Mouse (Mus musculus) lung, embryonic 16.5 days (tissue): ENCODE results near the gene C1qtnf6. TPM values are rescaled to one million over a fixed set of nuclear protein-coding genes. Genes with fewer than 3 reads are reported as not detected.

Experiments
- ATAC-seq: fragments of 200-750 bp; cut with Nextera tagmentation; 2 replicates; pipeline ENCODE4 v1.8.0; 2017; ENCODE audit warnings: low read depth, mild to moderate bottlenecking, moderate library complexity
- H3K27ac ChIP-seq: fragments of 300-500 bp; sonication (generic); 2 replicates; pipeline ENCODE4 v1.5.1; 2014; ENCODE audit warnings: mild to moderate bottlenecking, control low read depth, low read length
- H3K27me3 ChIP-seq: fragments of 300-500 bp; sonication (generic); 2 replicates; pipeline ENCODE4 v1.6.1; 2014; ENCODE audit warnings: low read depth, low read length, mixed read lengths; ENCODE audit not compliant: control insufficient read depth, insufficient read depth
- H3K36me3 ChIP-seq: fragments of 300-500 bp; sonication (generic); 2 replicates; pipeline ENCODE4 v1.6.1; 2014; ENCODE audit warnings: low read length; ENCODE audit not compliant: control insufficient read depth, insufficient read depth
- H3K4me1 ChIP-seq: fragments of 300-500 bp; sonication (generic); replicated peaks from 2 replicates; pipeline ENCODE4 v1.6.1; 2014; ENCODE audit warnings: low read length, mixed read lengths; ENCODE audit not compliant: control insufficient read depth, insufficient read depth
- H3K4me2 ChIP-seq: fragments of 300-500 bp; sonication (generic); 2 replicates; pipeline ENCODE4 v1.6.1; 2014; ENCODE audit warnings: low read depth, low read length, control low read depth
- H3K4me3 ChIP-seq: fragments of 300-500 bp; sonication (generic); 2 replicates; pipeline ENCODE4 v1.5.1; 2014; ENCODE audit warnings: mild to moderate bottlenecking, low read length, control low read depth
- H3K9ac ChIP-seq: fragments of 300-500 bp; sonication (generic); 2 replicates; pipeline ENCODE4 v1.6.1; 2014; ENCODE audit warnings: low read length, control low read depth
- H3K9me3 ChIP-seq: fragments of 300-500 bp; sonication (generic); 2 replicates; pipeline ENCODE4 v1.6.1; 2016; ENCODE audit warnings: low read length; ENCODE audit not compliant: control insufficient read depth
- WGBS: fragments of 180-500 bp; shearing (Covaris S2); extraction: QIAGEN DNeasy Blood & Tissue Kit; methylation state at CpG from one replicate; pipeline ENCODE4 v1.1.7; 2014; 5-methylcytosine and 5-hydroxymethylcytosine counted together
- polyA plus RNA-seq: library from polyadenylated mRNA; unstranded; fragments of >200 nt; fragmentation: Nextera tagmentation; extraction: Ambion mirVana; gene quantifications from 2 replicates; pipeline ENCODE4 v1.2.1, GENCODE M21; 2015

The C1qtnf6 gene
- polyA plus RNA-seq = 38.1 and 39.5 TPM in 2 replicates

DNA sequence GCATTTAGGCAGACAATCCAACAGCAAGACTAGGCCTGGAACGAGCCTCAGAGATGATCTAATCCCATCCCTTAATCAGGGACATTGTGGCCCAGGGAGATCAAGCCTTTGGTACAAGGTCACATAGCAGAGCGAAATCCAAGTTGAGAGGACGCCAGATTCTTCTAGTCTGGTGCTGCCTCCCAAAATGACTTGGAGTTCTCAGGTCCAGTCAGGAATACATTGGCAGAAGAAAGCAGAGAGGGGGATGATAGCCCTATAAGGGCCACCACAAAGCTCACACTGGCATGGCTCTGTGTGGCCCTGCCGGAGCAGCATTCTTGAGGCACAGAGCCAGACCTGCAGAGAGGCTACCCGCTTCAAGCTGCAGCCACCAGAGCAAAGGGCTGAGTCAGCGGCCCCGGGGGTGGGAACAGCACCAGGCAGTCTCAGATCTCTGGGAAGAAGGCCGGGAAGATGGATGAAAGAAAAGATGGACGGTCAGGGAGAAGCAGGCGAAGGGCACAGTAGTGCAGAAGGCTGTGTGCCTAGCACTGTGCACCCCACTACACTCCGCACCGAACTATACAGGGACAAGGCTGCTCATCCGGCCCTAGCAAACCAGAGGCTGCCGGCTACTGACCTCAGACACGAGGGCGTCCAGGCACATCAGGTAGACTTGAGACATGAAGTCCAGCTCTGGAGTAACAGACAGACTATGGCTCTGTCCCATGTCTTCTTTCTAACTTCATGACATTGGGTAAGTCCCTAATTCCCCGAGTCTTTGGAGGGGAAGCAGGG lies at the start of gene C1qtnf6:
Gene C1qtnf6 (minus strand): TSS at position 746 of the 780 bp plus-strand sequence.
- WGBS = 54% methylated on average over 17 of the region's 17 CpGs
- ATAC-seq = no peak
- peaks cover 41% of the 10 kb centered on the region for H3K4me1 ChIP-seq
- peak within 1 kb of the TSS; percentile 32 for H3K4me3 ChIP-seq
- peak within 1 kb of the TSS; percentile 53 for H3K4me2 ChIP-seq
- H3K36me3 ChIP-seq = no peaks in the 10 kb centered on the region
- peak within 1 kb of the TSS; percentile 88 for H3K27ac ChIP-seq
- H3K27me3 ChIP-seq = no peaks in the 10 kb centered on the region
- peak within 1 kb of the TSS; percentile 59 for H3K9ac ChIP-seq
- H3K9me3 ChIP-seq = no peaks in the 10 kb centered on the region

DNA sequence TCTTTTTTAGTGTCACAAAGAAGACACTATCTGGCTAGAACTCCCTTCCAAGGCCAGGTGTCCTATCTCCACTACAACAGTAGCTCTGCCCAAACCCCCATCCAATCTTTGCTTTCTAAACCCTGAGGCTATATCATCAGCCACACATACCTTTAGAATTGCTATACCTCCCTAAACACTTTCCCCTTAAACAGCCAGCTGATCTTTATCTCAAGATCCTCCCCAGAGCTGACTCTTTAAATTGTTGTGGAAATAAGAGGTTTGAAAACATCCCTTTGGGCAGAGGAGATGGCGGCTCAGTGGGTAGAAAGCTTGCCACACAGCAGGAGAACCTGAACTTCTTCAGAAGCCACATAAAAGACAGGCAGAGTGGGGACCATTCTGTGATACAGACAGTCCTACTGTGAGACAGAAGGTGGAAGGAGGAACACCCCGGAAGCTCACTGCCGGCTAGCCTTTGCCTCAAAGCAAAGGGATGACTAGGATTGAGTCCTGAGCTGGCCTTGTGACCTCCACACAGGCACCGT lies 45.1 kb upstream of the C1qtnf6 start:
- H3K4me2 ChIP-seq = no peak overlapping the region
- 64% methylated on average over 4 of the region's 4 CpGs for WGBS
- H3K9ac ChIP-seq = no peak overlapping the region
- H3K4me3 ChIP-seq = no peak overlapping the region
- no peaks in the 10 kb centered on the region for H3K9me3 ChIP-seq
- ATAC-seq = no peak
- no peaks in the 10 kb centered on the region; the same call in 1 of the 2 replicates for H3K27me3 ChIP-seq
- peaks cover 15% of the 10 kb centered on the region for H3K4me1 ChIP-seq
- H3K27ac ChIP-seq = no peak overlapping the region
- H3K36me3 ChIP-seq = no peaks in the 10 kb centered on the region

DNA sequence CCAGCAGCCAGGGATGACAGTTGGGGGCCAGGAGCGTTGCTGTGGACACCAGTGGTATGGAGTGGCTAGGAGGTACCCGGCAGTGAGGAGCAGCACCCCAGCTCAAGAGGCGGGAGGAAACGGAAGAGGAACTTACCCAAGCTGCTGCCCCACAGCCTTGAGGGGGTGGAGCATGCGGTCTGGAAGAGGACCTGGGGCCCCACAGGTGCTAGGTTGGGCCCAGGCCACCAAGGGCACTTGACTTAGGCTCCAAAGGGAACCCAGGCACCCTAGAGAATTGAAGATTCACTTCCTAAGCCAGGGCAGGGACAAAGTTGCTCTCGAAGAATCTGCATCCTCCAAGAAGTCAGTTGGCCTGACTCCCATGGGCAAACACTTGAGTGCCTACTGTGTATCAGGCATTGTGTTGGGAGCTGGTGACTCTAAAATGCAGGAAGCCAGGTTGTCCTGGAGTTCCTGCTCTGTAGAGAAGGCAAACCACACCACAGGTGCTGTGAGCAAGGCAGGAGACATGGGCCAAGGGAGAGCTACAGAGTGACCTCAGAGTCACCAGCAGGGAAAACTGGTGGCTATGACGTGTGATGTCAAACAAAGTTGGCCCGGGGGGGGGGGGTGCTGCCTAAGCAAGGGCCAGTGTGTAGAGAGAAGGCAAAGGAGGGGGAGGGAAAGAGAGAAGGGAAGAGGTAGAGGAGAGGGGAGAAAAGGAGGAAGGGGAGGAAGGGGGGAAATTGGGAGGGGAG lies 41.6 kb upstream of the C1qtnf6 start, which contains the start of gene Rac2:
Gene Rac2 (minus strand): TSS at position 126 of the 740 bp plus-strand sequence.
- peak; percentile 46; the same call in 1 of the 2 replicates for ATAC-seq
- WGBS = 42% methylated on average over 8 of the region's 8 CpGs
- H3K9me3 ChIP-seq = no peaks in the 10 kb centered on the region
- no peak within 1 kb of the TSS for H3K27ac ChIP-seq
- no peak within 1 kb of the TSS for H3K9ac ChIP-seq
- H3K4me2 ChIP-seq = no peak within 1 kb of the TSS
- peak within 1 kb of the TSS; percentile 18 for H3K4me3 ChIP-seq
- H3K4me1 ChIP-seq = peaks cover 2% of the 10 kb centered on the region; the same call in 1 of the 2 replicates
- H3K27me3 ChIP-seq = no peaks in the 10 kb centered on the region; the same call in 1 of the 2 replicates
- no peaks in the 10 kb centered on the region for H3K36me3 ChIP-seq

DNA sequence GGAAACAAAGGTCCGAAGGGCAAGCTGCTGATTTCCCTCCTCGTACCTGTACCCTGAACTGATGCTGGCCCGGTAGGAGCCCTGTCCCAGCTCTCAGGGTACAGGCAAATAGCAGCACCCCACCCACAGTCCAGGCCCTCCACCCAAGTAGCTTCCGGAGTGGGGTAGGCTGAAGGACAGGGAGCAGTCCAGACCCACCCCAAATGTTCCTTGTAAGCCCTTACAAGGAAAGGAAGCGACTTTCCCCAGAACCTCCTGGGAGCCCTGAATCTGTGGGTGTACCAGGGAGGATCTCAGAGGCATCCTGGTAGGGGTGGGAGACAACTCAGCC lies 41.0 kb upstream of the C1qtnf6 start:
- Histone ChIP-seq H3K4me2 (no peak overlapping the region), H3K27ac (no peak overlapping the region)
- WGBS = 85% methylated on average over 5 of the region's 5 CpGs

DNA sequence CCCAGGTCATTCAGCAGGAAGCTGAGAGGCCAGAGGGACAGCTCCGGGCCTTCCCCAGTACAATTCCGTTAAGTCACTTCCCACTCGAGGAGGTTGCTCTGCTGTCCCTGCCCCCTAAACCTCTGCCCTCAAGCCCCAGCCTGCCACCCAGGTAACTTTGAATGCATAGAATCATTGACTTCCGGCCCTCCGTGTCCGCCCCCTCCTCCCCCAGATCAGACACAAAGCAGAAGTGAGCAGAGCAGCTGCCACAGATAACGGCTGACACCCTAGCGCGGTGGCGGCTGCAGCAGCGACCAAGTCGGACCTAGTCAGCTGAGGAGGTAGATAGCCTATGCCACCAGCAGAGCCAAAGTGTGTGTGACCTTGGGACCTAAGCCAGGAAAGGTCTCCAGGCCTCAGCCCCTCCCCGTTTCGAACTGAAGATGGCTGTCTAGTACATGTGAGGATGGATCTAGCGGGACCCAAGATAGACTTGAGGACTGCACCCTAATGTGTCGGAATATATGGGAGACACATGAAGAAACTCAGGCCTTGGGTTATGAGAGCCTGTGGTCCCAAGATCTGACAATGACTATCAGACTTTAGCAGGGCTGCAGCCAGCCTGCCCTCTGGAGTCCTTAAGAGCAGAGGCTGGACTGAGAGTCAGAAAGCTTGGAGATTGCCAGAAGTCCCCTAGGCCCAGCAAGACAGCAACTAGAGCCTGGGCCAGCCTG lies 40.5 kb upstream of the C1qtnf6 start:
- Histone ChIP-seq H3K9ac (no peak overlapping the region), H3K4me1 (peaks cover 2% of the 10 kb centered on the region; the same call in 1 of the 2 replicates), H3K27me3 (no peaks in the 10 kb centered on the region; the same call in 1 of the 2 replicates), H3K4me2 (no peak overlapping the region), H3K27ac (no peak overlapping the region), H3K36me3 (no peaks in the 10 kb centered on the region), H3K4me3 (peak overlapping the region; percentile 18), H3K9me3 (no peaks in the 10 kb centered on the region)
- ATAC-seq = no peak
- 33% methylated on average over 16 of the region's 16 CpGs for WGBS

More for the DNA sequence above, 41.0 kb upstream of the C1qtnf6 start:
- Histone ChIP-seq H3K9me3 (no peaks in the 10 kb centered on the region), H3K27me3 (no peaks in the 10 kb centered on the region; the same call in 1 of the 2 replicates), H3K4me1 (peaks cover 2% of the 10 kb centered on the region; the same call in 1 of the 2 replicates), H3K36me3 (no peaks in the 10 kb centered on the region), H3K4me3 (peak overlapping the region; percentile 18), H3K9ac (no peak overlapping the region)
- no peak for ATAC-seq

DNA sequence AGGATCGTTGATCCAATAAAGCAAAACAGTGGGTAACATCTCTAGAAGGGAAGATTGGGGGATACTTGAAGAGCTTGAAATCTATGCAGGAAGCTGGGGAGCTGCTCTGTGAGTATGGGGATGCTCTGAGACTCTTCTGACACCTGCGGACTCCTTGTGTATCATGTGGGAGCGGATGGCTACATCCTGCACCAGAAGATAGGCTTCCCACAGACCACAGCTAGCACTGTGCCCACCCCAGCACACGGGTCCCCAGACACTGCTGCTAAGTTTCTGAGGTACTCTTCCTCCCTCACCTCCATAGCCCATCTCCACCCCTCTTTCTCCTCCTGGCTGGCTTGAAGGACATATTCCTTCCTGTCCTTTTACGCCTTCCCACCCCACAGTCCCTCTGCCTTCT lies 39.0 kb upstream of the C1qtnf6 start:
- Histone ChIP-seq H3K9ac (no peak overlapping the region), H3K27ac (no peak overlapping the region), H3K9me3 (no peaks in the 10 kb centered on the region), H3K36me3 (no peaks in the 10 kb centered on the region), H3K4me3 (no peak overlapping the region), H3K4me2 (no peak overlapping the region), H3K4me1 (peaks cover 2% of the 10 kb centered on the region; the same call in 1 of the 2 replicates), H3K27me3 (no peaks in the 10 kb centered on the region; the same call in 1 of the 2 replicates)
- WGBS = 92% methylated on average over 5 of the region's 5 CpGs
- no peak for ATAC-seq

DNA sequence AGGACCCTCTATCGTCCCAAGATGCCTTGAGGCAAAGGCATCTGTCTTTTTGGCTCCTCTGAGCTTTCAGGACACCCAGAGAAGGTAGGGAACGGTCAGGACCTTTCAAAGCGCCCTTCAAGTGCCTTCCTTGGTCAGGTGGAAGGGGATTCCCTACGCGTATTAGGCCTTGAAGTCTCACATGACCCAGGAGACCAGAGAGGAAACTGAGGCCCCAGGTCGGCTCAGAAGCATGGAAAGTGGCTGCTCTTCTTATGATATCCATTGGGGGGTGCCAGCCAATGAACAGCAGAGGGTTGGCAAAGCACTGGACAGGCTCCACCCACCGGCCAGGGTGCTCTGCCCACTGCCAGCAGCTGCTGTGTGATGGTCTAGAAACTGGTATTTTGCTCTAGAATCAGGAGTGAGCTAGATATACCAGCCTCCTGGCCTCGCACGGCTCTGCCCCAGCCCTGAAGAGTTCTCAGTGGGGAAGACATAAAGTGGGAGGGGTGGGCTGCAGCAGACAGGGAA lies 36.4 kb upstream of the C1qtnf6 start:
- no peak overlapping the region for H3K27ac ChIP-seq
- 63% methylated on average over 9 of the region's 9 CpGs for WGBS
- ATAC-seq = no peak; the same call in 1 of the 2 replicates

DNA sequence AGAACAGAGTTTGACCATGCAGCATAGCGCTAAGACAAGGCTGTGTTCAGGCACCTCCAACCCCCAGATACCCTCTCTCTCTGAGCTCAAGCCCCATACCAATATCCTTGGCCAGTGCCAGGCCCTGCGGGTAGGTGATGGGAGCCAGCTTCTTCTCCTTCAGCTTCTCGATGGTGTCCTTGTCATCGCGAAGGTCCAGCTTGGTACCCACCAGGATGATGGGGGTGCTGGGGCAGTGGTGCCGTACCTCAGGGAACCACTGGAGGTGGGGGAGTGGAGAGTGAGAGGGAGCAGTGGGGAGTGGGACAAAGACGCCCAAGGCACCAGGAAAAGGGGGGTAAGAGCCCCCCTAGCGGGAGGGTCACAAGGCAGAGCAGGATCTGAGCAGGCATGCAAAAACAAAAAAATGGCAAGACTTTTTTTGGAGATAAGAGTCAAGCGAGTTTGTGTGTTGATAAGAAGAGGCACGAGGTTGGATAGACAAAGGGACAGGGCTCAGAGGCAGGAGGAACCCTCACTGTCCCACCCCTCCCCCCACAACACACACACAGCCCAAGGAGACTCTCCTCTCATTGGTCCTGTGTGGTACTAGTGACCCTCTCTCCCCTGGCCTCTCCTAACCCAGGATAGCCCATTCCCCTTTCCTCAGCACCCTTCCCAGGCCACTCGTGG lies 33.7 kb upstream of the C1qtnf6 start:
- H3K4me1 ChIP-seq = no peaks in the 10 kb centered on the region
- H3K4me2 ChIP-seq = no peak overlapping the region
- 59% methylated on average over 11 of the region's 11 CpGs for WGBS
- H3K9me3 ChIP-seq = no peaks in the 10 kb centered on the region
- no peaks in the 10 kb centered on the region for H3K36me3 ChIP-seq
- H3K4me3 ChIP-seq = no peak overlapping the region
- no peak overlapping the region for H3K9ac ChIP-seq
- H3K27me3 ChIP-seq = no peaks in the 10 kb centered on the region
- H3K27ac ChIP-seq = no peak overlapping the region
- no peak for ATAC-seq

More for the DNA sequence above, 36.4 kb upstream of the C1qtnf6 start:
- H3K27me3 ChIP-seq = no peaks in the 10 kb centered on the region
- H3K4me3 ChIP-seq = no peak overlapping the region
- no peaks in the 10 kb centered on the region for H3K4me1 ChIP-seq
- H3K9ac ChIP-seq = no peak overlapping the region
- no peak overlapping the region for H3K4me2 ChIP-seq
- H3K9me3 ChIP-seq = no peaks in the 10 kb centered on the region
- no peaks in the 10 kb centered on the region for H3K36me3 ChIP-seq
